Mouse (Mus musculus) inflammation-experienced regulatory T-cells (primary cell): ENCODE measurements around the gene Spred3. TPM values are rescaled to one million over a fixed set of nuclear protein-coding genes. Genes with fewer than 3 reads are reported as not detected.

Experiments
- polyA plus RNA-seq, 2 experiments: library from polyadenylated mRNA; unstranded; fragments of 100-300 nt; shearing (Covaris generic); gene quantifications; one replicate each; pipeline ENCODE4 v1.2.1; 2017

The Spred3 gene
- polyA plus RNA-seq: under 1 TPM; 0.28 to 0.70 TPM

GRCm38 (mm10) chr7:29170066-29170754 lies at the start of gene Spred3, which contains the start of gene Ggn:
Gene Spred3 (minus strand): TSS chr7:29170411.
Gene Ggn (plus strand): TSS chr7:29170210.

GRCm38 (mm10) chr7:29213675-29214082 lies 43.5 kb upstream of the Spred3 start, which contains the start of gene Catsperg1:
Gene Catsperg1 (minus strand): TSS chr7:29214035.

GRCm38 (mm10) chr7:29180077-29180853 lies 10.1 kb upstream of the Spred3 start, which contains the start of gene Psmd8:
Gene Psmd8 (minus strand): TSS chr7:29180701.

GRCm38 (mm10) chr7:29155838-29156782 lies 14.1 kb downstream of the Spred3 start, which contains the start of gene Fam98c:
Gene Fam98c (minus strand): TSS chr7:29156234.

GRCm38 (mm10) chr7:29134693-29135386 lies 35.4 kb downstream of the Spred3 start, which contains the start of gene Rasgrp4:
Gene Rasgrp4 (plus strand): TSS chr7:29134851.

GRCm38 (mm10) chr7:29124970-29125369 lies 45.2 kb downstream of the Spred3 start, which contains the start of gene Ryr1:
Gene Ryr1 (minus strand): TSS chr7:29125179.

Other genes with a start within 250 kb of the Spred3 start
- 100 to 1,000 TPM; 248 to 281 TPM for gene Actn4, start 208.1 kb downstream of the Spred3 start, polyA plus RNA-seq
- gene Eif3k, start 188.5 kb downstream of the Spred3 start, polyA plus RNA-seq: 100 to 1,000 TPM; 306 to 337 TPM
- gene Map4k1, start 188.4 kb downstream of the Spred3 start, polyA plus RNA-seq: 100 to 1,000 TPM; 122 to 163 TPM
- gene Ryr1, start 45.2 kb downstream of the Spred3 start, polyA plus RNA-seq: 1 to 10 TPM in 1 of 2 experiments, under 1 TPM in 1; 0.02 to 1.4 TPM
- 1 to 10 TPM in 1 of 2 experiments, under 1 TPM in 1; 0.94 to 1.0 TPM for gene Rasgrp4, start 35.6 kb downstream of the Spred3 start, polyA plus RNA-seq
- gene Fam98c, start 14.2 kb downstream of the Spred3 start, polyA plus RNA-seq: 10 to 100 TPM; 68.9 to 72.7 TPM
- under 1 TPM; 0.07 to 0.36 TPM for gene Ggn, start 201 bp downstream of the Spred3 start, polyA plus RNA-seq
- 100 to 1,000 TPM; 205 to 212 TPM for gene Psmd8, start 10.3 kb upstream of the Spred3 start, polyA plus RNA-seq
- gene Catsperg1, start 43.6 kb upstream of the Spred3 start, polyA plus RNA-seq: 1 to 10 TPM; 1.3 to 2.1 TPM
- gene Kcnk6, start 62.1 kb upstream of the Spred3 start, polyA plus RNA-seq: 1 to 10 TPM; 1.8 to 5.3 TPM
- gene Yif1b, start 67.9 kb upstream of the Spred3 start, polyA plus RNA-seq: 10 to 100 TPM; 62.0 to 64.6 TPM
- 1 to 10 TPM; 2.5 to 5.8 TPM for gene 2200002D01Rik, start 78.1 kb upstream of the Spred3 start, polyA plus RNA-seq
- 100 to 1,000 TPM; 215 to 221 TPM for gene Spint2, start 111.5 kb upstream of the Spred3 start, polyA plus RNA-seq
- 1 to 10 TPM in 1 of 2 experiments, not detected in 1; 1.4 TPM for gene Ppp1r14a, start 118.9 kb upstream of the Spred3 start, polyA plus RNA-seq
- gene Dpf1, start 133.5 kb upstream of the Spred3 start, polyA plus RNA-seq: under 1 TPM in 1 of 2 experiments, not detected in 1; 0.06 TPM